Mouse (Mus musculus): ENCODE measurements around the gene Ino80d. TPM values are rescaled to one million over a fixed set of nuclear protein-coding genes. Genes with fewer than 3 reads are reported as not detected.
A peak's percentile ranks its signal among the peaks of the same experiment; 100 is the strongest.

The Ino80d gene
- polyA plus RNA-seq, 1 experiment, result 0.26 TPM

DNA sequence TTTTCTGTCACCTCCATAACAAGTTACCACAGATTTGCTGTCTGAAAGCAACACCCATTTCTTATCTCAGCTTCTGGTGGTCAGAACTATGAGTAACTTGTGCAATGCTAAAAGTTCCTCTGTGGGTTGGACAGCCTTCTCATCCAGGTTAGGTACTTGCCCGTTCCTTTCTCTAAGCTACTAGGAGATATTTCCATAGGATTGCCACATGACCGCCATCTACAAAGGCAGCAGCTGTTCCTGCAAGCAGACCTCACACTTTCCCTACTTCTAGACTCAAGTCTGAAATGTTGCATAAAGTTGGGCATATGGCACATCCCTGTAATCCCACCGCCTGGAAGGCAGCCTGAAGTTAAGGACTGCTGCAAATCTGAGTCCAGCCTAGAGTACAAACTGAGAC, 11.7 kb upstream of the Ino80d start:
- Histone ChIP-seq H3K36me3 (ENCODE audit: control insufficient read depth) (peaks cover 59% of the 10 kb centered on the region), H3K4me3 (replicated peaks) (no peak overlapping the region), H3K9me3 (ENCODE audit: control insufficient read depth, low read length) (no peaks in the 10 kb centered on the region), H3K4me1 (ENCODE audit: control insufficient read depth) (peaks cover 20% of the 10 kb centered on the region), H3K27me3 (ENCODE audit: control insufficient read depth) (no peaks in the 10 kb centered on the region)
- TF ChIP-seq GATA1 (IDR thresholded peaks at IDR 0.05; ENCODE audit: low read length) (no peak), TAL1 (IDR thresholded peaks at IDR 0.05; ENCODE audit: low read length) (no peak)

DNA sequence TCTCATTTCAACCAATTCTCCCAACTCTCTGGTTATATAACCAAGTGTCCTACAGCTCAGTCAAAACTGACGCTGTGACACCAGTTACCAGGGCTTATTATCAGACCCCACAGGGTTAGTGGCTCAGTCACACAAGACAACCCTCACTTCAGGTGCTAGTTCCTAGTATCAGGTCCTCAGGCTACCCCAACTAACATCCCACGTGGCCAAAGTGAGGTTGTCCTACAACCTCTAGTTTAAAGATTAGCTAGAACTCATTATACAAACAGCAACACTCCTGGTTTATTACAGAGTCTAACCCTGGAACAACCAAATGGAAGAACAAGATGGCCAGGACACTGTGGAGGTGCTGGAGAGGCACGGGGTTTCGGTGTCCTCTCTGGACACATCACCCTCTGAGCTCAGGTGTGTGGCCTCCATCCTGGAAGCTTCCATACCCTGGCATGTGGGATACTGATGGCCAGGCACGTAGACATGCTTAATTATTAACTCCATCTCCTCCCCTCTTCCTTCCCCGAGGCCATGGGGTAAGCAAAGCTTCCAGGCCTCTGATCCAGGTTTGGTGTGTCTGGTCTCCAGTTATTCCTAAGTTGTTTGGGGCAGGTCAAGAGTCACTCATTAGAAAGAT, 9.5 kb upstream of the Ino80d start:
- H3K9me3 ChIP-seq (ENCODE audit: control insufficient read depth, low read length), result no peaks in the 10 kb centered on the region
- peaks cover 82% of the 10 kb centered on the region for H3K36me3 ChIP-seq (ENCODE audit: control insufficient read depth)
- no peak overlapping the region for H3K4me3 ChIP-seq (replicated peaks)
- TF ChIP-seq GATA1 (IDR thresholded peaks at IDR 0.05; ENCODE audit: low read length) (no peak), TAL1 (IDR thresholded peaks at IDR 0.05; ENCODE audit: low read length) (no peak)
- no peaks in the 10 kb centered on the region for H3K27me3 ChIP-seq (ENCODE audit: control insufficient read depth)
- peaks cover 10% of the 10 kb centered on the region for H3K4me1 ChIP-seq (ENCODE audit: control insufficient read depth)

- TF ChIP-seq TAL1 (IDR thresholded peaks at IDR 0.05; ENCODE audit: low read length), result no peak
- TF ChIP-seq GATA1 (IDR thresholded peaks at IDR 0.05; ENCODE audit: low read length), result no peak
- no peaks in the 10 kb centered on the region for H3K9me3 ChIP-seq (ENCODE audit: control insufficient read depth, low read length)
- peaks cover 89% of the 10 kb centered on the region for H3K36me3 ChIP-seq (ENCODE audit: control insufficient read depth)
- H3K4me3 ChIP-seq (replicated peaks), result no peak overlapping the region
- H3K4me1 ChIP-seq (ENCODE audit: control insufficient read depth), result peaks cover 21% of the 10 kb centered on the region
- H3K27me3 ChIP-seq (ENCODE audit: control insufficient read depth), result no peaks in the 10 kb centered on the region
Measured at GRCm38 (mm10) chr1:63122005-63122404, 7.5 kb upstream of the Ino80d start.

DNA sequence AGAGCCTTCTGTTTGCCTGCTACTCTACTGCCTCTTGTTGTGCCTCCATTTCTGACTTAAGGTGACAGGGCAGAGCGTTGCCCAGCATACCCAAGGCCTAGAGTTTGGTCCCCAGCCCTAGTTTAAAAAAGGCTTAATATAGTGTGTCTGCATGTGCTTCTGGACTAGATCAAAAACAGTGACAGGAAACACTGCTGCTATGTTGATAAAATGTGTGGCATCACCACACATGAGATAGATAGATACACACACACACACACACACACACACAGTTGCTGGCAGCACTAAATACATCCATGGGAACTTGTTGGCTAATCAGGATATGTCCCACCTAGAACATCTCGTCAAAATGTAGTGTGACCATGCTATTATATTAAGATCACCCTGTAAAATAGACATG, 5.9 kb upstream of the Ino80d start:
- peaks cover 32% of the 10 kb centered on the region for H3K4me1 ChIP-seq (ENCODE audit: control insufficient read depth)
- no peak for TF ChIP-seq GATA1 (IDR thresholded peaks at IDR 0.05; ENCODE audit: low read length)
- TF ChIP-seq TAL1 (IDR thresholded peaks at IDR 0.05; ENCODE audit: low read length), result no peak
- H3K36me3 ChIP-seq (ENCODE audit: control insufficient read depth), result peaks cover 82% of the 10 kb centered on the region
- H3K27me3 ChIP-seq (ENCODE audit: control insufficient read depth), result no peaks in the 10 kb centered on the region
- no peaks in the 10 kb centered on the region for H3K9me3 ChIP-seq (ENCODE audit: control insufficient read depth, low read length)
- H3K4me3 ChIP-seq (replicated peaks), result no peak overlapping the region

DNA sequence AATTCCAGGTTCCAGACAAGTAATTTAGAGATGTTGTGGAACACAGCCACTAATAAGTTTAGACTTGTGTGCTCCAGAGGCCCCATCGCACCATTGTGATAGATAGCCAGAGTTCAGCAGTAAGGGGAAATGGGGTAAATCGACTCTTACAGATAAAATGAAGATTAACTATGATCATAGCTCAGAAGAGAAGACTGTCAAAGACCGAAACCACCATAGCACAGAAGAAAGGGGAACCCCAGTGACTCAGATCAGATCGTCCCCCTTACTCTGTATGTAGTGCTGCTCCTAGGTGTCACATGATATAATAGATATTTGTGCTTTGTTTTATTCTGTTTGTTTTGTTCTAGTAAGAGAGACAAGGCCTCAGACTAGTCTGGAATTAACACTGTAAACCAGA, 5.2 kb upstream of the Ino80d start:
- H3K36me3 ChIP-seq (ENCODE audit: control insufficient read depth), result peaks cover 77% of the 10 kb centered on the region
- no peaks in the 10 kb centered on the region for H3K9me3 ChIP-seq (ENCODE audit: control insufficient read depth, low read length)
- TF ChIP-seq GATA1 (IDR thresholded peaks at IDR 0.05; ENCODE audit: low read length), result no peak
- TF ChIP-seq TAL1 (IDR thresholded peaks at IDR 0.05; ENCODE audit: low read length), result no peak
- H3K4me3 ChIP-seq (replicated peaks), result no peak overlapping the region
- no peaks in the 10 kb centered on the region for H3K27me3 ChIP-seq (ENCODE audit: control insufficient read depth)
- peaks cover 32% of the 10 kb centered on the region for H3K4me1 ChIP-seq (ENCODE audit: control insufficient read depth)

- Histone ChIP-seq H3K4me3 (replicated peaks) (peak overlapping the region; percentile 67), H3K4me1 (ENCODE audit: control insufficient read depth) (peaks cover 49% of the 10 kb centered on the region), H3K36me3 (ENCODE audit: control insufficient read depth) (peaks cover 38% of the 10 kb centered on the region), H3K27me3 (ENCODE audit: control insufficient read depth) (no peaks in the 10 kb centered on the region), H3K9me3 (ENCODE audit: control insufficient read depth, low read length) (no peaks in the 10 kb centered on the region)
- TF ChIP-seq TAL1 (IDR thresholded peaks at IDR 0.05; ENCODE audit: low read length) (no peak), GATA1 (IDR thresholded peaks at IDR 0.05; ENCODE audit: low read length) (no peak)
Measured at GRCm38 (mm10) chr1:63115540-63115939, 1.1 kb upstream of the Ino80d start.

- peak overlapping the region; percentile 67 for H3K4me3 ChIP-seq (replicated peaks)
- peaks cover 35% of the 10 kb centered on the region for H3K36me3 ChIP-seq (ENCODE audit: control insufficient read depth)
- H3K4me1 ChIP-seq (ENCODE audit: control insufficient read depth), result peaks cover 48% of the 10 kb centered on the region
- TF ChIP-seq TAL1 (IDR thresholded peaks at IDR 0.05; ENCODE audit: low read length), result no peak
- TF ChIP-seq GATA1 (IDR thresholded peaks at IDR 0.05; ENCODE audit: low read length), result no peak
- no peaks in the 10 kb centered on the region for H3K9me3 ChIP-seq (ENCODE audit: control insufficient read depth, low read length)
- no peaks in the 10 kb centered on the region for H3K27me3 ChIP-seq (ENCODE audit: control insufficient read depth)
Measured at GRCm38 (mm10) chr1:63115096-63115495, 629 bp upstream of the Ino80d start.

GRCm38 (mm10) chr1:63113274-63114135, 962 bp downstream of the Ino80d start:
- H3K9me3 ChIP-seq (ENCODE audit: control insufficient read depth, low read length), result no peaks in the 10 kb centered on the region
- peaks cover 44% of the 10 kb centered on the region for H3K4me1 ChIP-seq (ENCODE audit: control insufficient read depth)
- H3K27me3 ChIP-seq (ENCODE audit: control insufficient read depth), result no peaks in the 10 kb centered on the region
- H3K36me3 ChIP-seq (ENCODE audit: control insufficient read depth), result peaks cover 25% of the 10 kb centered on the region
- H3K4me3 ChIP-seq (replicated peaks), result peak overlapping the region; percentile 67
- no peak for TF ChIP-seq TAL1 (IDR thresholded peaks at IDR 0.05; ENCODE audit: low read length)
- no peak for TF ChIP-seq GATA1 (IDR thresholded peaks at IDR 0.05; ENCODE audit: low read length)

DNA sequence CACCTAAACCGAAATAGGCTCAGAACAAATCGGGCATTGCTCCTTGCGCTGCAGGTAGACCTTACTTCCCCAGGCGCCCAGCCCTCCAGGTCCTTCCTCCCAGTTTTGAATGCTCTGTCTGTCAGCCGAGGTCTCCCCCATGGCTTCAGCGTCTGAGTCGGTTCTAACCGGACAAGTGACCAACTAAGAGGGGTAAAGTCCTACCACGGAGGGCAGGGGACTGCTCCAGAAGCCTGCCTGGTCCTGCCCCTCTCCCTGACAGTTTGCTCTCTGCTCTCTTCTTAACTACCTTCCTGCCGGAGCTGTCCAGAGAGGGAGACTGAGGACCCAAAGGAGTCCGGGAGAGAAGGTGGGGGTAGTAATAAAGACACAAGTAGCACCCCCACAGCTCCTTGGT, 1.6 kb downstream of the Ino80d start:
- H3K4me3 ChIP-seq (replicated peaks), result peak overlapping the region; percentile 67
- peaks cover 44% of the 10 kb centered on the region for H3K4me1 ChIP-seq (ENCODE audit: control insufficient read depth)
- no peaks in the 10 kb centered on the region for H3K9me3 ChIP-seq (ENCODE audit: control insufficient read depth, low read length)
- TF ChIP-seq TAL1 (IDR thresholded peaks at IDR 0.05; ENCODE audit: low read length) (no peak), GATA1 (IDR thresholded peaks at IDR 0.05; ENCODE audit: low read length) (no peak)
- peaks cover 18% of the 10 kb centered on the region for H3K36me3 ChIP-seq (ENCODE audit: control insufficient read depth)
- H3K27me3 ChIP-seq (ENCODE audit: control insufficient read depth), result no peaks in the 10 kb centered on the region

Data from erythroblast, embryonic 14.5 days (primary cell).